Mouse (Mus musculus) E14TG2a.4 (cell line): ENCODE data around the gene Plce1.

Experiments used
- H3K27me3 ChIP-seq: 2 replicates; pipeline ENCODE4 v1.6.1; 2014; ENCODE audit warnings: low read length, control low read depth; ENCODE audit not compliant: insufficient read depth
- H3K36me3 ChIP-seq: 2 replicates; pipeline ENCODE4 v1.6.1; 2014; ENCODE audit warnings: low read length, control low read depth; ENCODE audit not compliant: insufficient read depth
- H3K4me1 ChIP-seq: replicated peaks from 2 replicates; pipeline ENCODE4 v1.6.1; 2014; ENCODE audit warnings: low read depth, low read length, control low read depth
- H3K4me3 ChIP-seq: replicated peaks from 2 replicates; pipeline ENCODE4 v1.5.1; 2014; ENCODE audit warnings: mild to moderate bottlenecking, low read length
- H3K9me3 ChIP-seq: 2 replicates; pipeline ENCODE4 v1.6.1; 2014; ENCODE audit warnings: low read length, control low read depth
- CTCF ChIP-seq: conservative IDR thresholded peaks from 2 replicates; pipeline ENCODE4 v1.5.1; 2014; ENCODE audit warnings: low read length
- NANOG ChIP-seq: IDR thresholded peaks from 2 replicates; pipeline ENCODE4 v1.6.1; 2014; ENCODE audit warnings: borderline replicate concordance, low read length, mixed read lengths
- POU5F1 ChIP-seq: IDR thresholded peaks from 2 replicates; pipeline ENCODE4 v1.6.1; 2014; ENCODE audit warnings: low read length, borderline replicate concordance

Plce1 gene

GRCm38 (mm10) chr19:38599001-38599400, 118.1 kb downstream of the Plce1 start:
- H3K4me3 ChIP-seq, result no peak overlapping the region
- H3K36me3 ChIP-seq, result no peaks in the 10 kb centered on the region
- H3K9me3 ChIP-seq, result no peaks in the 10 kb centered on the region
- H3K4me1 ChIP-seq, result no peaks in the 10 kb centered on the region
- H3K27me3 ChIP-seq, result no peaks in the 10 kb centered on the region
- no peak for TF ChIP-seq NANOG
- no peak for TF ChIP-seq POU5F1
- no peak for TF ChIP-seq CTCF

DNA sequence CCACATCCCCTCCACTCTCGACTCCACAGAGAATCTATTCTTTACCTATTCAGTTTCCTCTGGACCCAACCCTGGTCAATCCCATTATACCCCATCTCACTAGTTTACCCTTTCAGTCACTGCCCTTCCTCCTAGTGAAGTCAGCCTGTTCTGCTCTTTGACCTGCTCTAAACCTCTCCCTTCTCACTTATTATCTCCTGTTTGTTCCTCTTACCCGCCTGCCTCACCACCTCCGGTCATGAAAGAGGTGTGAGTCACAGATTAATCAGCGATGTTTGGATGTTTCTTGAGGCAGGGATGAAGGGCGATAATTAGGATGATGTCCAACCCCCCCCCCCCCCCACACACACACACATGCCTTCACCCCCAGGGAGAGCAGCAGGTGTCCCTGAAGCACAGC, 120.2 kb downstream of the Plce1 start:
- H3K9me3 ChIP-seq, result no peaks in the 10 kb centered on the region
- no peaks in the 10 kb centered on the region for H3K27me3 ChIP-seq
- no peak for TF ChIP-seq POU5F1
- no peak for TF ChIP-seq NANOG
- TF ChIP-seq CTCF, result no peak
- H3K4me3 ChIP-seq, result no peak overlapping the region
- no peaks in the 10 kb centered on the region for H3K36me3 ChIP-seq
- no peaks in the 10 kb centered on the region for H3K4me1 ChIP-seq

GRCm38 (mm10) chr19:38602811-38603210, 121.9 kb downstream of the Plce1 start:
- H3K36me3 ChIP-seq, result no peaks in the 10 kb centered on the region
- no peaks in the 10 kb centered on the region for H3K9me3 ChIP-seq
- H3K4me1 ChIP-seq, result no peaks in the 10 kb centered on the region
- H3K4me3 ChIP-seq, result no peak overlapping the region
- no peak for TF ChIP-seq NANOG
- no peak for TF ChIP-seq CTCF
- no peak for TF ChIP-seq POU5F1
- no peaks in the 10 kb centered on the region for H3K27me3 ChIP-seq

DNA sequence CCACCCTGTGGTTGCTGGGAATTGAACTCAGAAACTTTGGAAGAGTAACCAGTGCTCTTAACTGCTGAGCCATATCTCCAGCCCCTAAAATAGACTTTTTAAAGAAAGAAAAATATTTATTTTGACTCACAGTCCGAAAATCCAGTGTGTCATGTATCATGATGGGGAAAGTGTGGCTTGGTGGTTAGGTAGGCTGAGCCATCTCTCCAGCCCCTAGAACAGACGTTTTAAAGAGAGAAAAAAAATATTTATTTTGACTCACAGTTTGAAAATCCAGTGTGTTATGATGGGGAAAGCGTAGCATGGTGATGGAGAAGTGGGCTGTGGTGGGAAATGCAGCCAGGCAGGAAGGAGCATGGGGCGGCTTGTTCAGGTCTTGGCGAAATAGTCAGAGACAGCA, 126.3 kb downstream of the Plce1 start:
- Histone ChIP-seq H3K27me3 (no peaks in the 10 kb centered on the region), H3K9me3 (no peaks in the 10 kb centered on the region), H3K36me3 (no peaks in the 10 kb centered on the region), H3K4me3 (no peak overlapping the region), H3K4me1 (no peaks in the 10 kb centered on the region)
- TF ChIP-seq NANOG, result no peak
- no peak for TF ChIP-seq POU5F1
- TF ChIP-seq CTCF, result no peak

GRCm38 (mm10) chr19:38608951-38609654, 128.2 kb downstream of the Plce1 start:
- H3K4me1 ChIP-seq, result no peaks in the 10 kb centered on the region
- no peak overlapping the region for H3K4me3 ChIP-seq
- no peaks in the 10 kb centered on the region for H3K36me3 ChIP-seq
- H3K27me3 ChIP-seq, result no peaks in the 10 kb centered on the region
- no peaks in the 10 kb centered on the region for H3K9me3 ChIP-seq
- no peak for TF ChIP-seq NANOG
- no peak for TF ChIP-seq POU5F1
- TF ChIP-seq CTCF, result no peak

- Histone ChIP-seq H3K36me3 (no peaks in the 10 kb centered on the region), H3K9me3 (no peaks in the 10 kb centered on the region), H3K27me3 (no peaks in the 10 kb centered on the region), H3K4me1 (peaks cover 4% of the 10 kb centered on the region), H3K4me3 (no peak overlapping the region)
- TF ChIP-seq CTCF, result no peak
- TF ChIP-seq POU5F1, result no peak
- TF ChIP-seq NANOG, result no peak
Observed at GRCm38 (mm10) chr19:38610291-38610690, 129.4 kb downstream of the Plce1 start.

DNA sequence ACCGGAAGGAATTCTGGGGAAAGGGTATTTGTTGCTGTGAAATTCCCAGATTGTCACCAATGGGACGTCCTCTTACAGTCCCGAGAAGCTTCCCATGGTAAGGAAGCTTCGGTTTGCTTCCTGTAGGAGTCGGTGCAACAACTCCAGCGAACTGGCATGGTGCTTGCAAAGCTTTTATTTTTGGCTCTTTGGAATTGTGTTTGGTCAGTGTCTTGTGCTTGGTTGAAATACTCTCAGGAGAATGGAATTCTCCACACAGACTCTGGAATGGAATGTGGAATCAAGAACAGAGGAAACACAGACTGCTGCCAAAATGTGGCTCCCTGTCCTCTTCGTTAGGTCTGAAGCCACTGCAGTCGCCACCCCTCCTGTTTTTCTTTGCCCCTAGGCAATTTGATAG, 129.9 kb downstream of the Plce1 start:
- H3K36me3 ChIP-seq, result no peaks in the 10 kb centered on the region
- peaks cover 8% of the 10 kb centered on the region for H3K4me1 ChIP-seq
- H3K9me3 ChIP-seq, result no peaks in the 10 kb centered on the region
- no peaks in the 10 kb centered on the region for H3K27me3 ChIP-seq
- TF ChIP-seq CTCF (no peak), POU5F1 (no peak), NANOG (no peak)
- H3K4me3 ChIP-seq, result no peak overlapping the region

DNA sequence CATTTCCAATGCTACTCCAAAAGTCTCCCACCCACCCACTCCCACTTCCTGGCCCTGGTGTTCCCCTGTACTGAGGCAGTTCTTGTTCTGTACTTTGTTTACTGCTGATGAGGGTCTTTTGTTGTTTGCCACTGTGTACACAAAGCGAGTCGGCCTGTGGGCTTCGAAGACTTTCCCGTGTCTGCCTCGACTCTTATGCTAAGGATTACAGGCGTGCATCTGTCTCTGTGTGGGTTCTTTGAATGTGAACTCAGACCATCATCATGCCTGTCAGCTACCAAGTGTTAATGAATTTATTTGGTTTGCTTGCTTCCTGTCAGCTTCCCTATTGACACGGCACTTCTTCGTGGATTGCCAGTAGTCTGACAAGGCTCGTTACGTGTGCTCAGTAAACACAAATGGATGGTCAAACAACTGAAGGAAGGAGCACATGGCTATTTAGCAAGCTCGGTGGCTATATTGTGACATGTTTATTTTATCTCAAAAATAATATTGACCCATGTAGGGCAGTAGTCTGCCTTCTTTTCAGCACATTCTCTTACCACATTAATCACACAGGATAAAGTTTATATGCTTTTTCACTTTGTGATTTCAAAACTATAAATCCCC, 133.3 kb downstream of the Plce1 start:
- Histone ChIP-seq H3K9me3 (no peaks in the 10 kb centered on the region), H3K27me3 (no peaks in the 10 kb centered on the region), H3K4me1 (peaks cover 8% of the 10 kb centered on the region), H3K4me3 (no peak overlapping the region), H3K36me3 (no peaks in the 10 kb centered on the region)
- TF ChIP-seq NANOG (no peak), POU5F1 (no peak), CTCF (no peak)

- Histone ChIP-seq H3K27me3 (no peaks in the 10 kb centered on the region), H3K4me3 (no peak overlapping the region), H3K36me3 (no peaks in the 10 kb centered on the region), H3K9me3 (no peaks in the 10 kb centered on the region), H3K4me1 (peaks cover 8% of the 10 kb centered on the region)
- TF ChIP-seq NANOG (no peak), POU5F1 (no peak), CTCF (no peak)
Observed at GRCm38 (mm10) chr19:38615356-38615755, 134.4 kb downstream of the Plce1 start.
